Mouse (Mus musculus) forebrain, postnatal 0 days (tissue): ENCODE measurements at regions not wholly inside any gene's neighbourhood (a gene's known extent, or its start where the extent isn't known, plus 50 kb on each side); places are given as distances from the start of the nearest gene placed in this dataset.

Source experiments
- ATAC-seq: fragments of 200-750 bp; cut with Nextera tagmentation; 2 replicates; pipeline ENCODE4 v1.8.0; 2017; ENCODE audit warnings: mild to moderate bottlenecking, moderate library complexity
- DNase-seq: peaks from one replicate; pipeline ENCODE4 v3.0.0-alpha.2; 2015
- H3K27ac ChIP-seq: fragments of 300-500 bp; sonication (generic); 2 replicates; pipeline ENCODE4 v1.5.1; 2014; ENCODE audit warnings: low read depth, mild to moderate bottlenecking, antibody characterized with exemption, low read length, moderate library complexity, mixed read lengths
- H3K27me3 ChIP-seq: fragments of 300-500 bp; sonication (generic); 2 replicates; pipeline ENCODE4 v1.6.1; 2014; ENCODE audit warnings: mild to moderate bottlenecking, low read length, mixed read lengths; ENCODE audit not compliant: insufficient read depth
- H3K36me3 ChIP-seq: fragments of 300-500 bp; sonication (generic); 2 replicates; pipeline ENCODE4 v1.6.1; 2014; ENCODE audit warnings: mild to moderate bottlenecking, moderate library complexity; ENCODE audit not compliant: insufficient read depth
- H3K4me1 ChIP-seq: fragments of 300-500 bp; sonication (generic); 2 replicates; pipeline ENCODE4 v1.6.1; 2014; ENCODE audit warnings: antibody characterized with exemption; ENCODE audit not compliant: insufficient read depth
- H3K4me2 ChIP-seq: fragments of 300-500 bp; sonication (generic); 2 replicates; pipeline ENCODE4 v1.6.1; 2014; ENCODE audit warnings: low read depth, mild to moderate bottlenecking, moderate library complexity
- H3K4me3 ChIP-seq: fragments of 300-500 bp; sonication (generic); 2 replicates; pipeline ENCODE4 v1.5.1; 2014; ENCODE audit warnings: low read depth, low read length, mixed read lengths
- H3K9ac ChIP-seq: fragments of 300-500 bp; sonication (generic); 2 replicates; pipeline ENCODE4 v1.6.1; 2014; ENCODE audit warnings: mild to moderate bottlenecking
- H3K9me3 ChIP-seq: fragments of 300-500 bp; sonication (generic); 2 replicates; pipeline ENCODE4 v1.6.1; 2016; ENCODE audit warnings: low read length
- CTCF ChIP-seq: sonication (generic); IDR thresholded peaks from 2 replicates; pipeline ENCODE4 v1.5.1; 2016; ENCODE audit warnings: antibody characterized with exemption, control low read depth, low read depth
- WGBS: fragments of 180-500 bp; shearing (Covaris S2); extraction: QIAGEN DNeasy Blood & Tissue Kit; methylation state at CpG from one replicate; pipeline ENCODE4 v1.1.7; 2014; 5-methylcytosine and 5-hydroxymethylcytosine counted together

- H3K4me2 ChIP-seq, result no peak overlapping the region
- no peaks in the 10 kb centered on the region for H3K4me1 ChIP-seq
- ATAC-seq (no peak), DNase-seq (no peak)
- no peaks in the 10 kb centered on the region for H3K9me3 ChIP-seq
- no peak overlapping the region for H3K9ac ChIP-seq
- WGBS, result 61% methylated on average over 7 of the region's 7 CpGs
- TF ChIP-seq CTCF, result no peak
- H3K27me3 ChIP-seq, result no peaks in the 10 kb centered on the region
- H3K36me3 ChIP-seq, result no peaks in the 10 kb centered on the region
- no peak overlapping the region for H3K4me3 ChIP-seq
- no peak overlapping the region for H3K27ac ChIP-seq
Observed at GRCm38 (mm10) chr16:65683089-65683488, 120.6 kb upstream of the Chmp2b start.

- Histone ChIP-seq H3K9me3 (no peaks in the 10 kb centered on the region), H3K4me1 (no peaks in the 10 kb centered on the region), H3K36me3 (no peaks in the 10 kb centered on the region), H3K4me2 (no peak overlapping the region), H3K9ac (no peak overlapping the region), H3K27me3 (no peaks in the 10 kb centered on the region), H3K4me3 (no peak overlapping the region), H3K27ac (no peak overlapping the region)
- ATAC-seq, result no peak
- no peak for TF ChIP-seq CTCF
- DNase-seq, result no peak
Observed at GRCm38 (mm10) chr16:65683703-65684320, 121.3 kb upstream of the Chmp2b start.

GRCm38 (mm10) chr16:65693626-65694025 lies 121.4 kb upstream of the Vgll3 start:
- Histone ChIP-seq H3K27ac (no peak overlapping the region), H3K4me1 (no peaks in the 10 kb centered on the region), H3K4me2 (no peak overlapping the region), H3K36me3 (no peaks in the 10 kb centered on the region), H3K9me3 (no peaks in the 10 kb centered on the region), H3K4me3 (no peak overlapping the region), H3K9ac (no peak overlapping the region), H3K27me3 (no peaks in the 10 kb centered on the region)
- DNase-seq (no peak), ATAC-seq (no peak)
- no peak for TF ChIP-seq CTCF
- 39% methylated on average over 2 of the region's 2 CpGs for WGBS

GRCm38 (mm10) chr16:65715631-65716030 lies 99.4 kb upstream of the Vgll3 start:
- Histone ChIP-seq H3K9ac (no peak overlapping the region), H3K9me3 (no peaks in the 10 kb centered on the region), H3K4me2 (no peak overlapping the region), H3K27ac (no peak overlapping the region), H3K27me3 (peaks cover 3% of the 10 kb centered on the region; the same call in 1 of the 2 replicates), H3K4me1 (no peaks in the 10 kb centered on the region), H3K36me3 (no peaks in the 10 kb centered on the region), H3K4me3 (no peak overlapping the region)
- DNase-seq, result peak; percentile 4
- peak; percentile 63 for TF ChIP-seq CTCF
- no peak for ATAC-seq

- no peak for TF ChIP-seq CTCF
- no peaks in the 10 kb centered on the region for H3K36me3 ChIP-seq
- H3K4me2 ChIP-seq, result no peak overlapping the region
- ATAC-seq (no peak), DNase-seq (no peak)
- peaks cover 3% of the 10 kb centered on the region; the same call in 1 of the 2 replicates for H3K27me3 ChIP-seq
- no peaks in the 10 kb centered on the region for H3K4me1 ChIP-seq
- H3K4me3 ChIP-seq, result no peak overlapping the region
- 77% methylated on average over 6 of the region's 6 CpGs for WGBS
- H3K9ac ChIP-seq, result no peak overlapping the region
- H3K9me3 ChIP-seq, result no peaks in the 10 kb centered on the region
- H3K27ac ChIP-seq, result no peak overlapping the region
Observed at GRCm38 (mm10) chr16:65718791-65719472, 96.1 kb upstream of the Vgll3 start.

GRCm38 (mm10) chr16:65720953-65721352 lies 94.1 kb upstream of the Vgll3 start:
- no peak for DNase-seq

GRCm38 (mm10) chr16:65725559-65726269 lies 89.3 kb upstream of the Vgll3 start:
- DNase-seq, result no peak
- 90% methylated on average over 5 of the region's 5 CpGs for WGBS

More at GRCm38 (mm10) chr16:65720953-65721352, 94.1 kb upstream of the Vgll3 start:
- H3K9me3 ChIP-seq, result no peaks in the 10 kb centered on the region
- no peak for ATAC-seq
- H3K9ac ChIP-seq, result no peak overlapping the region
- H3K4me1 ChIP-seq, result no peaks in the 10 kb centered on the region
- H3K36me3 ChIP-seq, result no peaks in the 10 kb centered on the region
- H3K4me2 ChIP-seq, result no peak overlapping the region
- no peak overlapping the region for H3K4me3 ChIP-seq
- no peak overlapping the region for H3K27ac ChIP-seq
- H3K27me3 ChIP-seq, result peaks cover 3% of the 10 kb centered on the region; the same call in 1 of the 2 replicates
- TF ChIP-seq CTCF, result no peak
- WGBS, result 32% methylated on average over 4 of the region's 4 CpGs

More at GRCm38 (mm10) chr16:65725559-65726269, 89.3 kb upstream of the Vgll3 start:
- H3K4me2 ChIP-seq, result no peak overlapping the region
- no peak for TF ChIP-seq CTCF
- no peak for ATAC-seq
- no peak overlapping the region for H3K27ac ChIP-seq
- no peaks in the 10 kb centered on the region for H3K36me3 ChIP-seq
- H3K4me3 ChIP-seq, result no peak overlapping the region
- no peak overlapping the region for H3K9ac ChIP-seq
- no peaks in the 10 kb centered on the region for H3K9me3 ChIP-seq
- no peaks in the 10 kb centered on the region for H3K4me1 ChIP-seq
- H3K27me3 ChIP-seq, result no peaks in the 10 kb centered on the region
